Mouse (Mus musculus) gastrocnemius, postnatal 25 days (tissue): Measurements from ENCODE around the gene Gas6. TPM values are rescaled to one million over a fixed set of nuclear protein-coding genes. Genes with fewer than 3 reads are reported as not detected.

Source experiments
- DNase-seq: peaks from one replicate; pipeline ENCODE4 v3.0.0; 2022
- total RNA-seq, 2 experiments: library from RNA; stranded (reverse); gene quantifications; 1 replicate in 1 of 2; 2 replicates in 1 of 2; pipeline ENCODE4 v1.2.3; 2021

The Gas6 gene
- total RNA-seq, 2 experiments from 2014 or later, result 66.3 to 67.5 TPM

- no peak for DNase-seq
These were observed 33.1 kb downstream of the Gas6 start for GRCm38 (mm10) chr8:13461085-13461765.

DNA sequence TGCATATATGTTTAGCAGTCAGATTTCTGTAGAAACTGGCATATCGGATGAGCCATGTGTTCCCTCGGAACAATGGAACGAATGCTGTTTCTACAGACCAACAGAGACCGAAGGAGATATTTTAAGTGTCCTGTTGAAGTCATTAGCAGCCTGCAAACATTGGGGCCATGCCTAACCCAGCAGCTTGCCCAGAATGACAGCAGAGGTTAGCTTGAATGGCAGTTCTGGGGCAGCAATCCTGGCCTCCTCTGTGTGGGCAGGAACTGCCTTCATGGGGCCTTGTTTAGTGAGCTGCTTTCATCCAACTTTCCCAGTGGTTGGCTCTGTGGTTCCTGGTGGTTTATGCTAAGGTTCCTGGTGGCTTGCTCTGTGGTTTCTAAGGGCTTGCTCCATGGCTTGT is 34.9 kb downstream of the Gas6 start:
- DNase-seq, result no peak

- no peak for DNase-seq
These were observed 39.0 kb downstream of the Gas6 start for GRCm38 (mm10) chr8:13455295-13455694.

GRCm38 (mm10) chr8:13454341-13455113 is 39.8 kb downstream of the Gas6 start:
- DNase-seq, result no peak

GRCm38 (mm10) chr8:13451747-13452277 is 42.5 kb downstream of the Gas6 start:
- DNase-seq, result no peak

DNA sequence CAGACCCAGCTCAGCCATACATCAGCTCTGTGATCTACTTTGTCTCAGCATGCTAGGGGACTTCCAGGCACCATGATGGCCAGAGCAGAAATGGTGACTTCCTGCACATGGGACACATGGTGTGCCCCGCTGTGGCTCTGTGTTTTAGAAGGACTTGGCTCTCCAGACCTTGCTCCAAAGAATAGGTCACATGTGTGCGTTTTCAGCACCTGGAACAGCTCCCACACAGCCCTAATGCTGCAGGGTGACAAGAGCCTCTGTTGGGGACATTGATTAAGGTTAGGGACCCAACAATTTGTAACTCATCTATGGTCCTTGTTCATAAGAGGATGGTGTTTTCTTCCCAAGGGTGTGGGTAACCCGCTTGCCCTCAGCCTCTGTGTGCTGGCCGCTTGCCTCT is 46.1 kb downstream of the Gas6 start:
- no peak for DNase-seq

DNA sequence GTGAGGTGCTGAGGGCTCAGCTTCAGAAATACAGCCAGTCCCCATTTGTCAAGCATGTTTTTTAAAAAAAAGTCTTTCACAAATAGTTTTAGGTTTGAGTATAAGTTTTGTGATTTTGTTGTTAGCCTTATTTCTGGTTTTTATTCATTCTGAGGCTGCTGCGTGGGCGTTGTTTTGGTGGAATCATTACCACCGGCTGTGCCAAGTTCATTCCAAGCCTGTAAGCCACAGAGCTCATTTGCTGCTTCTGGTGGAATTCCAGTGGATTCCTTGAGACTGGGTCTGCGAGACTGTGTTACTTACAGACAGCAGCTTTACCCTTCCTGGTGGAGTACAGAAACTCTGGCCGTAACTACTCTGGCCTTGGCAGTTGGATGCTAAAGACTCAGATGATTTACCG is 47.8 kb downstream of the Gas6 start:
- DNase-seq, result no peak

- no peak for DNase-seq
These were observed 52.1 kb downstream of the Gas6 start for GRCm38 (mm10) chr8:13442152-13442551.

- no peak for DNase-seq
These were observed 56.8 kb downstream of the Gas6 start for GRCm38 (mm10) chr8:13437531-13437930.

DNA sequence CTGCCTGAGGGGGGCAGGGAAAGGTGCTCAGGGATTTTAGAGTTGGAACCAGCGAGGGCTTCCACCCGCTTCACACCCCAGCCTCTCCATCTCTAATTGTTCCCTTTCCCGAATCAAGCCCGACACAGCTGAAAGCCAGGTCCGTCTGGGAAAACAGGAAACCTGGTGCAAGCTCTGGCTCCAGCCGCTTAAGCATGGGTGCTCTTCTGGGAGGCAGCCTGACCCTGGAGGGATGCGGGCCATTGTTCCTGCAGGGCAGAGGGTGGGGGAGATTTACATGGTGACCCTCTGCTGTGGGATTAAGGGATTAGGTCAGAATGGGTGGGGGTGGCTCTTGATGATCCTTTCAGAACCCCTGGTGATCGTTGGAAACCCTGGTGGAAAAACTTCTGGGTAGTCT is 58.2 kb downstream of the Gas6 start:
- no peak for DNase-seq

GRCm38 (mm10) chr8:13434889-13435288 is 59.4 kb downstream of the Gas6 start, which contains the start of gene Tmem255b:
Gene Tmem255b, plus strand, starts transcription at chr8:13435189.
- no peak for DNase-seq

DNA sequence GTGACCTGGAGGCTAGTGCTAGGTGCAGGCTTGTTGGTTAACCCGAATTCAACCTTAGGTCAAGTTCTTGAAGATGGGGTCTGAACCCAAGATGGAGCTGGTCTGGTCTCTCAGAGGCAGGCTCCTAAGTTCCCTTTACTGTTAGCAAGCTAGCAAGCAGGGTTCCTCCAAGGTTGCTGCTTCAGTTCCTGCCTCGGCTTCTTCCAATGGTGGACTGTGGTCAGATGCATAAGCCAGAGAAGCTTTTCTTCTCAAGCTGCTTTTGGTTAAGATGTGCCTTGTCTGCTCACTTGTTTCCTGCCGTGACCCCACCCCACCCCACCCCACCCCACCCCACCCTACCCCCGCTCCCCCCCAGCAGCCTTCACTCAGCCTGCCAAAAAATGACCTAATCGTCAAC is 61.2 kb downstream of the Gas6 start:
- no peak for DNase-seq

DNA sequence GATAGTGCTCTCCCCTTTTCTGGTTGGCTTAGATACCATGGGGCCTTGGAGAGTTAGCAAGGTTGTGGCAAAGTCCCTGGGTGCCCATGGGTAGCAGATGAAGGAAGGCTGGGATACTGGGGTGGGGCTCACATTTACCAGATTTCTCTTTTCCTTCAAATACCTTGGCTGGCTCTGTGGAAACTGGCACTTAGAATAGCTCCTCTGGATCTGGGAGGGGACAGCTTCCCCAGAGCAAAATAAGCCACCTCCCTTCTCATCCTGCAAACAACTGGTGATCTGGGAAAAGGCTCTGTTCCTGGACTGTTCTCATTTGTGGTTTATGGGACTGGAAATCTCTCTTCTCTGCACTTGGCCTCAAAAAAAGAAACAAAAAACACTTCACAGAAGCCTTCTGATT is 63.4 kb downstream of the Gas6 start:
- no peak for DNase-seq

DNA sequence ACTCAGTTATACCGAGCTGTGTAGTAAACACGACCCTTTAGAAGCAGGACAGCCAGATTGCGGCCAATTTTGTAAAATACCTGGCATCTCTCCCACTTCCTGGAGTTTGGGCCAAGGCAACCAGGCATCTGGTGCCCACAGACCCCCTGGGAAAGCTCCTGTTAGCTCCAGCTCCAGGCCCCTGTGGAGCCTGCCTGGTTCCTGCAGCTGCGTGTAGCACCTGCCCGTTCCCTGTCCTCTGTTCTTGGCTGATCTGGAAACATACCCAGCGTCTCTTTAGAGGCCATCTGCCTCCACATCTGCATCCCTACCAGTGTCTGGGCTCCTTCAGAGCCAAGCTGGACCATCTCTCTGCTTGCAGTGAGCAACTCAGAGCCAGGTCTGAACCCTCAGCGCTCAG is 63.9 kb downstream of the Gas6 start:
- no peak for DNase-seq

- no peak for DNase-seq
These were observed 66.1 kb downstream of the Gas6 start for GRCm38 (mm10) chr8:13428156-13428555.

GRCm38 (mm10) chr8:13427351-13427750 is 66.9 kb downstream of the Gas6 start:
- no peak for DNase-seq

GRCm38 (mm10) chr8:13420970-13421369 is 73.3 kb downstream of the Gas6 start:
- DNase-seq, result no peak

GRCm38 (mm10) chr8:13419111-13419639 is 75.1 kb downstream of the Gas6 start:
- no peak for DNase-seq

- peak; percentile 74 for DNase-seq
These were observed 78.4 kb downstream of the Gas6 start for GRCm38 (mm10) chr8:13415879-13416278.
